Mouse (Mus musculus): ENCODE data around the gene Il16. TPM values are rescaled to one million over a fixed set of nuclear protein-coding genes. Genes with fewer than 3 reads are reported as not detected.

Gene Il16
- polyA plus RNA-seq, 1 experiment from 2014 or later = 2.5 TPM

GRCm38 (mm10) chr7:83654196-83654595 lies 91.3 kb downstream of the Il16 start:
- Histone ChIP-seq H3K27me3 (replicated peaks; ENCODE audit: control insufficient read depth, insufficient read depth, low read length) (no peaks in the 10 kb centered on the region), H3K9me3 (ENCODE audit: control insufficient read depth) (no peaks in the 10 kb centered on the region), H3K4me1 (replicated peaks; ENCODE audit: control insufficient read depth, insufficient read depth, low read length) (peaks cover 8% of the 10 kb centered on the region), H3K9ac (ENCODE audit: low read depth, low read length) (no peak overlapping the region; the same call in 1 of the 2 replicates), H3K4me3 (ENCODE audit: low read depth, low read length) (no peak overlapping the region), H3K4me2 (replicated peaks; ENCODE audit: low read depth) (peak overlapping the region; percentile 4), H3K36me3 (ENCODE audit: control insufficient read depth, insufficient read depth) (no peaks in the 10 kb centered on the region), H3K27ac (ENCODE audit: low read depth, low read length) (peak overlapping the region; percentile 82)
- 36% methylated on average over 2 of the region's 2 CpGs for WGBS
- no peak for TF ChIP-seq CTCF (IDR thresholded peaks at IDR 0.05; ENCODE audit: low read depth)
- peak; percentile 82 for ATAC-seq

GRCm38 (mm10) chr7:83653605-83654051 lies 91.9 kb downstream of the Il16 start:
- peak overlapping the region; percentile 82; the same call in 1 of the 2 replicates for H3K27ac ChIP-seq (ENCODE audit: low read depth, low read length)
- 44% methylated on average over 2 of the region's 2 CpGs for WGBS

GRCm38 (mm10) chr7:83652498-83652897 lies 93.0 kb downstream of the Il16 start:
- Histone ChIP-seq H3K9ac (ENCODE audit: low read depth, low read length) (no peak overlapping the region), H3K9me3 (ENCODE audit: control insufficient read depth) (no peaks in the 10 kb centered on the region), H3K4me2 (replicated peaks; ENCODE audit: low read depth) (no peak overlapping the region), H3K27me3 (replicated peaks; ENCODE audit: control insufficient read depth, insufficient read depth, low read length) (no peaks in the 10 kb centered on the region), H3K4me1 (replicated peaks; ENCODE audit: control insufficient read depth, insufficient read depth, low read length) (0 out of 2 replicates have a peak, but pooled peaks cover 6% of the 10 kb centered on the region), H3K4me3 (ENCODE audit: low read depth, low read length) (no peak overlapping the region), H3K36me3 (ENCODE audit: control insufficient read depth, insufficient read depth) (no peaks in the 10 kb centered on the region), H3K27ac (ENCODE audit: low read depth, low read length) (no peak overlapping the region)
- WGBS = 86% methylated on average over 5 of the region's 5 CpGs
- no peak for ATAC-seq
- TF ChIP-seq CTCF (IDR thresholded peaks at IDR 0.05; ENCODE audit: low read depth) = 0 out of 2 replicates have a peak, but pooled peaks have one; percentile 11

More at GRCm38 (mm10) chr7:83653605-83654051, 91.9 kb downstream of the Il16 start:
- no peak for TF ChIP-seq CTCF (IDR thresholded peaks at IDR 0.05; ENCODE audit: low read depth)
- Histone ChIP-seq H3K4me3 (ENCODE audit: low read depth, low read length) (no peak overlapping the region), H3K9ac (ENCODE audit: low read depth, low read length) (no peak overlapping the region; the same call in 1 of the 2 replicates), H3K36me3 (ENCODE audit: control insufficient read depth, insufficient read depth) (no peaks in the 10 kb centered on the region), H3K4me1 (replicated peaks; ENCODE audit: control insufficient read depth, insufficient read depth, low read length) (peaks cover 8% of the 10 kb centered on the region), H3K9me3 (ENCODE audit: control insufficient read depth) (no peaks in the 10 kb centered on the region), H3K27me3 (replicated peaks; ENCODE audit: control insufficient read depth, insufficient read depth, low read length) (no peaks in the 10 kb centered on the region), H3K4me2 (replicated peaks; ENCODE audit: low read depth) (peak overlapping the region; percentile 4; the same call in 1 of the 2 replicates)
- peak; percentile 84 for ATAC-seq

- WGBS = 76% methylated on average over 5 of the region's 5 CpGs
- H3K27ac ChIP-seq (ENCODE audit: low read depth, low read length) = no peak overlapping the region
- no peak for ATAC-seq
- no peak overlapping the region for H3K4me3 ChIP-seq (ENCODE audit: low read depth, low read length)
- no peaks in the 10 kb centered on the region for H3K9me3 ChIP-seq (ENCODE audit: control insufficient read depth)
- H3K9ac ChIP-seq (ENCODE audit: low read depth, low read length) = no peak overlapping the region
- no peak overlapping the region for H3K4me2 ChIP-seq (replicated peaks; ENCODE audit: low read depth)
- TF ChIP-seq CTCF (IDR thresholded peaks at IDR 0.05; ENCODE audit: low read depth) = no peak
- 0 out of 2 replicates have a peak, but pooled peaks cover 6% of the 10 kb centered on the region for H3K4me1 ChIP-seq (replicated peaks; ENCODE audit: control insufficient read depth, insufficient read depth, low read length)
- H3K36me3 ChIP-seq (ENCODE audit: control insufficient read depth, insufficient read depth) = no peaks in the 10 kb centered on the region; the same call in 1 of the 2 replicates
- H3K27me3 ChIP-seq (replicated peaks; ENCODE audit: control insufficient read depth, insufficient read depth, low read length) = no peaks in the 10 kb centered on the region
These were observed 94.9 kb downstream of the Il16 start for GRCm38 (mm10) chr7:83650638-83651037.

DNA sequence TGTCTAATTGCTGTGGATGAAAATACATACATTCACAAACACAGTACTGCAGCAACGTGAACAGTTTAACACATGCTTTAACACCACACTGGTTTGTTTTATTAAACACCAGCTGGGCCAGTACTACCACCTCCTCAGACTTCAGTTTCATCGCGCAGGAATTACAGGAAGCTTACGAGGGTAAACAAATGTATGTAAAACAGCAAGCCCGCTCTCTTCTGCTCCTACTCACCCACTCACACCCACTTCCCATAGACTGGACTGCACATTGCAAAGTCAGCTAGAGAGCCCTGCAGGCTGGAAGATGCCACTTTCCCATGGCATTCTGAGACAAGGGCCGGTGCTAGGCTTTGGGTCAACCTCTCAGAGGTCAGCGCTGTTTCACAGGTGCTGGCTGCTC lies 96.7 kb downstream of the Il16 start:
- TF ChIP-seq CTCF (IDR thresholded peaks at IDR 0.05; ENCODE audit: low read depth) = no peak
- WGBS = 51% methylated on average over 7 of the region's 7 CpGs
- Histone ChIP-seq H3K9me3 (ENCODE audit: control insufficient read depth) (no peaks in the 10 kb centered on the region), H3K9ac (ENCODE audit: low read depth, low read length) (no peak overlapping the region), H3K36me3 (ENCODE audit: control insufficient read depth, insufficient read depth) (peaks cover 2% of the 10 kb centered on the region; the same call in 1 of the 2 replicates), H3K4me3 (ENCODE audit: low read depth, low read length) (no peak overlapping the region), H3K4me1 (replicated peaks; ENCODE audit: control insufficient read depth, insufficient read depth, low read length) (0 out of 2 replicates have a peak, but pooled peaks cover 6% of the 10 kb centered on the region), H3K27ac (ENCODE audit: low read depth, low read length) (no peak overlapping the region; the same call in 1 of the 2 replicates), H3K27me3 (replicated peaks; ENCODE audit: control insufficient read depth, insufficient read depth, low read length) (no peaks in the 10 kb centered on the region), H3K4me2 (replicated peaks; ENCODE audit: low read depth) (no peak overlapping the region)
- no peak for ATAC-seq

- 0 out of 2 replicates have a peak, but pooled peaks cover 2% of the 10 kb centered on the region for H3K4me1 ChIP-seq (replicated peaks; ENCODE audit: control insufficient read depth, insufficient read depth, low read length)
- no peak for ATAC-seq
- peaks cover 28% of the 10 kb centered on the region for H3K36me3 ChIP-seq (ENCODE audit: control insufficient read depth, insufficient read depth)
- 71% methylated on average over 5 of the region's 5 CpGs for WGBS
- H3K4me2 ChIP-seq (replicated peaks; ENCODE audit: low read depth) = no peak overlapping the region
- TF ChIP-seq CTCF (IDR thresholded peaks at IDR 0.05; ENCODE audit: low read depth) = no peak
- H3K27me3 ChIP-seq (replicated peaks; ENCODE audit: control insufficient read depth, insufficient read depth, low read length) = no peaks in the 10 kb centered on the region
- no peak overlapping the region for H3K4me3 ChIP-seq (ENCODE audit: low read depth, low read length)
- H3K9ac ChIP-seq (ENCODE audit: low read depth, low read length) = no peak overlapping the region
- H3K27ac ChIP-seq (ENCODE audit: low read depth, low read length) = no peak overlapping the region
- H3K9me3 ChIP-seq (ENCODE audit: control insufficient read depth) = no peaks in the 10 kb centered on the region
These were observed 100.0 kb downstream of the Il16 start for GRCm38 (mm10) chr7:83645476-83645875.

Measured in intestine, postnatal 0 days (tissue).